Mouse (Mus musculus) liver, embryonic 14.5 days (tissue): ENCODE data around the gene Fem1a.

Source experiments
- CTCF ChIP-seq: IDR thresholded peaks from 2 replicates; pipeline ENCODE4 v1.5.1; 2016; ENCODE audit warnings: antibody characterized with exemption, low read depth, control low read depth
- EP300 ChIP-seq: IDR thresholded peaks from 2 replicates; pipeline ENCODE4 v1.6.1; 2016; ENCODE audit warnings: antibody characterized with exemption, low read depth

- TF ChIP-seq EP300 = no peak
- TF ChIP-seq CTCF = no peak
Observed at GRCm38 (mm10) chr17:56265011-56265410, 8.4 kb downstream of the Fem1a start.
